Comparison of ENCODE assay signal across 25 mouse cellular contexts in genomic region chr11:100008336-100008735, GRCm38 (mm10). TPM values are rescaled to one million over a fixed set of nuclear protein-coding genes. Genes with fewer than 3 reads are reported as not detected.
DNase-seq lines count a peak whose midpoint lies in the region; TF ChIP-seq lines count a peak whose summit lies in the region.
"Had no signal": no experiment of that assay in that cellular context is flagged by ENCODE, and none has a peak within 500 bp of the region (broad histone marks: within the 10 kb centered on the region; RNA-seq: fewer than 3 reads in every experiment).

No protein-coding gene starts in this region.

- no peak for TF ChIP-seq CTCF in heart, adult 2 months (IDR thresholded peaks at IDR 0.05)

- WGBS in heart, adult 2 months = 72% methylated on average over 5 of the region's 5 CpGs

- no peaks in the 10 kb centered on the region for H3K27me3 ChIP-seq in heart, adult 2 months (ENCODE audit: control insufficient read depth, insufficient read depth, low read length)
- H3K27me3 ChIP-seq: embryonic facial prominence, embryonic 12.5 days; forebrain, embryonic 13.5 days; forebrain, embryonic 15.5 days had no signal

- H3K27ac ChIP-seq in heart, adult 2 months = no peak overlapping the region
- H3K27ac ChIP-seq: embryonic facial prominence, embryonic 10.5 days; embryonic facial prominence, embryonic 12.5 days; forebrain, embryonic 13.5 days; forebrain, embryonic 15.5 days had no signal

- H3K9ac ChIP-seq in heart, adult 2 months (ENCODE audit: low read depth, low read length) = no peak overlapping the region
- H3K9ac ChIP-seq: embryonic facial prominence, embryonic 12.5 days; forebrain, embryonic 13.5 days; forebrain, embryonic 15.5 days had no signal

- no peaks in the 10 kb centered on the region for H3K4me1 ChIP-seq in heart, adult 2 months (ENCODE audit: control insufficient read depth, insufficient read depth, low read length)
- H3K4me1 ChIP-seq: embryonic facial prominence, embryonic 10.5 days; embryonic facial prominence, embryonic 12.5 days; forebrain, embryonic 13.5 days; forebrain, embryonic 15.5 days had no signal

- H3K79me2 ChIP-seq in heart, adult 2 months (replicated peaks; ENCODE audit: control insufficient read depth, insufficient read depth, low read length) = no peaks in the 10 kb centered on the region

- no peaks in the 10 kb centered on the region for H3K36me3 ChIP-seq in heart, adult 2 months (ENCODE audit: control insufficient read depth, insufficient read depth, low read length)
- H3K36me3 ChIP-seq: embryonic facial prominence, embryonic 10.5 days; embryonic facial prominence, embryonic 12.5 days; forebrain, embryonic 15.5 days had no signal

- DNase-seq in heart, adult 11 months = peak; percentile 71
- no peak for DNase-seq in heart, adult 2 months
- peak; percentile 44 for DNase-seq in right cerebral cortex, adult 18-20 months
- no peak for DNase-seq in right cerebral cortex, postnatal 4 days
- peak; percentile 61 for DNase-seq in brain, adult 2 months (ENCODE audit: low read depth, low spot score)
- DNase-seq in kidney, postnatal 10 days = no peak
- DNase-seq: adrenal gland, adult 2 months; adrenal gland, postnatal 10 days; adrenal gland, postnatal 25 days; cerebellum, adult 11-12 months; cerebellum, adult 2 months; cerebellum, adult 9-10 months; cerebellum, postnatal 10 days; cerebellum, postnatal 25 days had no signal

- no peak for TF ChIP-seq EP300 in heart, adult 2 months (IDR thresholded peaks at IDR 0.05; ENCODE audit: insufficient read depth, low read depth, low read length)

- H3K4me3 ChIP-seq in heart, adult 2 months = no peak overlapping the region
- H3K4me3 ChIP-seq: embryonic facial prominence, embryonic 10.5 days; embryonic facial prominence, embryonic 12.5 days; forebrain, embryonic 13.5 days; forebrain, embryonic 15.5 days had no signal

- no peak for TF ChIP-seq POLR2A in heart, adult 2 months (IDR thresholded peaks at IDR 0.05; ENCODE audit: insufficient read depth, low read depth, low read length)

- intact Hi-C loops in heart, adult 2 months (cut with DNase I) = loop anchor here (10.0 kb wide), 1 partner anchor 544 kb away; no protein-coding TSS in a partner anchor

RNA-seq across cellular contexts. Expression of gene Krt33a, which starts 7.7 kb away (rescaled TPM):
- total RNA-seq in heart, adult 2 months (2021) = not detected
- polyA plus RNA-seq in heart, adult 2 months (2012; rRNA removed) = not detected in 2 replicates
- total RNA-seq: adrenal gland, adult 2 months; adrenal gland, postnatal 10 days; adrenal gland, postnatal 25 days; adrenal gland, postnatal 4 days; ES-E14; MEL had no signal
- polyA plus RNA-seq: adrenal gland, adult 2 months; cerebellum, adult 2 months; embryonic facial prominence, embryonic 10.5 days; forebrain, embryonic 11.5 days; forebrain, embryonic 13.5 days; forebrain, embryonic 15.5 days had no signal

RNA-seq across cellular contexts. Expression of gene Krtap17-1, which starts 14.5 kb away (rescaled TPM):
- total RNA-seq in heart, adult 2 months (2021) = not detected
- not detected in 2 replicates for polyA plus RNA-seq in heart, adult 2 months (2012; rRNA removed)
- total RNA-seq: adrenal gland, adult 2 months; adrenal gland, postnatal 10 days; adrenal gland, postnatal 25 days; adrenal gland, postnatal 4 days; ES-E14; MEL had no signal
- polyA plus RNA-seq: adrenal gland, adult 2 months; C2C12; cortical plate, adult 2 months; embryonic facial prominence, embryonic 10.5 days; forebrain, embryonic 11.5 days; forebrain, embryonic 13.5 days; forebrain, embryonic 15.5 days had no signal

RNA-seq across cellular contexts. Expression of gene Krt33b, which starts 21.3 kb away (rescaled TPM):
- not detected for total RNA-seq in heart, adult 2 months (2021)
- not detected in 2 replicates for polyA plus RNA-seq in heart, adult 2 months (2012; rRNA removed)
- total RNA-seq: adrenal gland, adult 2 months; adrenal gland, postnatal 10 days; adrenal gland, postnatal 25 days; adrenal gland, postnatal 4 days; ES-E14; MEL had no signal
- polyA plus RNA-seq: adrenal gland, adult 2 months; C2C12; cerebellum, adult 2 months; cortical plate, adult 2 months; embryonic facial prominence, embryonic 10.5 days; forebrain, embryonic 11.5 days; forebrain, embryonic 13.5 days; forebrain, embryonic 15.5 days had no signal

RNA-seq across cellular contexts. Expression of gene Krtap16-1, which starts 21.9 kb away (rescaled TPM):
- not detected for total RNA-seq in heart, adult 2 months (2021)
- not detected in 2 replicates for polyA plus RNA-seq in heart, adult 2 months (2012; rRNA removed)
- total RNA-seq: adrenal gland, adult 2 months; adrenal gland, postnatal 10 days; adrenal gland, postnatal 25 days; adrenal gland, postnatal 4 days; ES-E14 had no signal
- polyA plus RNA-seq: adrenal gland, adult 2 months; C2C12; cerebellum, adult 2 months; cortical plate, adult 2 months; embryonic facial prominence, embryonic 10.5 days; embryonic facial prominence, embryonic 12.5 days; forebrain, embryonic 11.5 days; forebrain, embryonic 13.5 days; forebrain, embryonic 15.5 days had no signal

RNA-seq across cellular contexts. Expression of gene Krtap29-1, which starts 29.5 kb away (rescaled TPM):
- not detected for total RNA-seq in heart, adult 2 months (2021)
- not detected in 2 replicates for polyA plus RNA-seq in heart, adult 2 months (2012; rRNA removed)
- total RNA-seq: adrenal gland, adult 2 months; adrenal gland, postnatal 10 days; adrenal gland, postnatal 25 days; adrenal gland, postnatal 4 days; ES-E14; MEL had no signal
- polyA plus RNA-seq: adrenal gland, adult 2 months; C2C12; cerebellum, adult 2 months; cortical plate, adult 2 months; embryonic facial prominence, embryonic 10.5 days; embryonic facial prominence, embryonic 12.5 days; embryonic facial prominence, embryonic 14.5 days; forebrain, embryonic 11.5 days; forebrain, embryonic 13.5 days; forebrain, embryonic 15.5 days had no signal

Comparison
In these comparisons a context has a peak if more than half of its experiments do, and no peak if none do; other contexts are left out.
1. DNase-seq: peak in heart, adult 11 months (single experiment), right cerebral cortex, adult 18-20 months (single experiment) and brain, adult 2 months (single experiment); none in heart, adult 2 months (0 of 2), right cerebral cortex, postnatal 4 days (single experiment) and kidney, postnatal 10 days (single experiment).